Mouse (Mus musculus) ES-E14 (cell line): ENCODE data around the gene Vmn1r197. TPM values are rescaled to one million over a fixed set of nuclear protein-coding genes. Genes with fewer than 3 reads are reported as not detected.
"Not testable (repeated sequence)": the region's sequence is repeated elsewhere in the genome, so short reads cannot be mapped to it uniquely, and the experiment has no call there.

ENCODE experiments used
- DNase-seq: peaks from one replicate; pipeline ENCODE4 v3.0.0-alpha.2; 2013; ENCODE audit warnings: low read depth, low spot score
- H3K27ac ChIP-seq: 2 replicates; pipeline ENCODE4 v1.5.1; 2012; ENCODE audit warnings: low read depth, mild to moderate bottlenecking, low read length, moderate library complexity, mixed read lengths; ENCODE audit not compliant: poor library complexity, insufficient read depth, severe bottlenecking
- H3K36me3 ChIP-seq: 2 replicates; pipeline ENCODE4 v1.6.1; 2012; ENCODE audit warnings: mild to moderate bottlenecking, low read length, moderate library complexity, mixed read lengths; ENCODE audit not compliant: control insufficient read depth, poor library complexity, insufficient read depth, severe bottlenecking
- H3K4me1 ChIP-seq, 2 experiments: fragments of 150-350 bp in 1 of 2; sonication (generic) in 1 of 2; 2 replicates each; pipeline ENCODE4 v1.6.1; 2012; ENCODE audit warnings: low read length in 2 of 2, mild to moderate bottlenecking in 1 of 2, mixed read lengths in 1 of 2; ENCODE audit not compliant: control insufficient read depth in 2 of 2, insufficient read depth in 2 of 2, poor library complexity in 1 of 2
- H3K4me3 ChIP-seq, 2 experiments: fragments of 150-350 bp in 1 of 2; sonication (generic) in 1 of 2; 2 replicates each; pipeline ENCODE4 v1.5.1; 2012; ENCODE audit warnings: low read length in 2 of 2, low read depth in 1 of 2, mild to moderate bottlenecking in 1 of 2, mixed read lengths in 1 of 2; ENCODE audit not compliant: insufficient read depth in 1 of 2, poor library complexity in 1 of 2, severe bottlenecking in 1 of 2
- H3K9ac ChIP-seq: 2 replicates; pipeline ENCODE4 v1.6.1; 2012; ENCODE audit warnings: low read depth, mild to moderate bottlenecking, low read length, mixed read lengths; ENCODE audit not compliant: poor library complexity, insufficient read depth, severe bottlenecking
- H3K9me3 ChIP-seq: fragments of 150-350 bp; sonication (generic); 2 replicates; pipeline ENCODE4 v1.6.1; 2012; ENCODE audit warnings: low read depth, mild to moderate bottlenecking, low read length; ENCODE audit not compliant: control insufficient read depth, insufficient read depth
- CHD2 ChIP-seq: IDR thresholded peaks from 2 replicates; pipeline ENCODE4 v1.6.1; 2014; ENCODE audit warnings: mild to moderate bottlenecking, low read depth, low read length, inconsistent platforms
- HCFC1 ChIP-seq: IDR thresholded peaks from 2 replicates; pipeline ENCODE4 v1.6.1; 2012; ENCODE audit warnings: low read length, inconsistent platforms, borderline replicate concordance; ENCODE audit not compliant: insufficient read depth
- MAFK ChIP-seq: IDR thresholded peaks from 2 replicates; pipeline ENCODE4 v1.6.1; 2014; ENCODE audit warnings: mild to moderate bottlenecking, low read depth, low read length, inconsistent platforms; ENCODE audit not compliant: insufficient read depth
- ZC3H11A ChIP-seq: IDR thresholded peaks from 2 replicates; pipeline ENCODE4 v1.6.1; 2012; ENCODE audit warnings: low read depth, mild to moderate bottlenecking, inconsistent platforms, low read length, borderline replicate concordance
- ZNF384 ChIP-seq: IDR thresholded peaks from 2 replicates; pipeline ENCODE4 v1.6.1; 2012; ENCODE audit warnings: low read depth, low read length, inconsistent platforms
- in situ Hi-C, 2 experiments: fragments of 600-800 bp; cut with MboI; formaldehyde crosslinking; loops; one replicate each; pipeline ENCODE4 v1.15.1; 2025; ENCODE audit warnings: low sequenced_read_pairs in 2 of 2, inconsistent platforms in 1 of 2; ENCODE audit not compliant: unreplicated experiment in 2 of 2
- total RNA-seq: library from RNA; depleted of rRNA; stranded (reverse); fragments of 300-350 nt; gene quantifications from 2 replicates; pipeline ENCODE4 v1.2.3, GENCODE M21; 2012; rRNA removed

Vmn1r197 gene
- total RNA-seq, 1 experiment = not detected

- H3K27ac ChIP-seq = no peak overlapping the region
- H3K4me1 ChIP-seq = no peaks in the 10 kb centered on the region
- no peak for TF ChIP-seq ZNF384
- TF ChIP-seq ZC3H11A = no peak
- TF ChIP-seq MAFK = no peak
- H3K36me3 ChIP-seq = no peaks in the 10 kb centered on the region
- in situ Hi-C loops = no loop called here
- no peaks in the 10 kb centered on the region for H3K9me3 ChIP-seq
- no peak overlapping the region for H3K4me3 ChIP-seq
- DNase-seq = no peak
- no peak overlapping the region for H3K9ac ChIP-seq
Measured at GRCm38 (mm10) chr13:22350813-22351212, 26.4 kb downstream of the Vmn1r197 start.

- TF ChIP-seq CHD2 (no peak), ZC3H11A (no peak), ZNF384 (no peak), MAFK (no peak), HCFC1 (no peak)
- H3K27ac ChIP-seq = no peak within 1 kb of the TSS
- no peak within 1 kb of the TSS for H3K9ac ChIP-seq
- in situ Hi-C loops = no loop called here
- no peaks in the 10 kb centered on the region for H3K4me1 ChIP-seq
- no peak within 1 kb of the TSS for H3K4me3 ChIP-seq
- H3K9me3 ChIP-seq = no peaks in the 10 kb centered on the region
- H3K36me3 ChIP-seq = no peaks in the 10 kb centered on the region
- no peak for DNase-seq
Measured at GRCm38 (mm10) chr13:22379518-22379917, 55.1 kb downstream of the Vmn1r197 start, which contains the start of gene Vmn1r199. Gene Vmn1r199, plus strand, starts transcription at chr13:22379818.

- DNase-seq, in situ Hi-C loops, H3K9ac ChIP-seq, H3K4me1 ChIP-seq, H3K27ac ChIP-seq, H3K9me3 ChIP-seq, H3K36me3 ChIP-seq, H3K4me3 ChIP-seq: not testable (repeated sequence)
Measured at GRCm38 (mm10) chr13:22381128-22381527, 56.7 kb downstream of the Vmn1r197 start.

Other genes starting within 250 kb of the Vmn1r197 start
- gene Vmn1r188, start 240.1 kb upstream of the Vmn1r197 start, total RNA-seq = not detected in 2 replicates
- gene Vmn1r189, start 218.8 kb upstream of the Vmn1r197 start, total RNA-seq = not detected in 2 replicates
- gene Vmn1r191, start 140.6 kb upstream of the Vmn1r197 start, total RNA-seq = not detected in 2 replicates
- not detected in 2 replicates for gene Vmn1r192, start 133.4 kb upstream of the Vmn1r197 start, total RNA-seq
- gene Vmn1r193, start 101.4 kb upstream of the Vmn1r197 start, total RNA-seq = not detected in 2 replicates
- not detected in 2 replicates for gene Vmn1r194, start 80.4 kb upstream of the Vmn1r197 start, total RNA-seq
- gene Vmn1r195, start 54.1 kb upstream of the Vmn1r197 start, total RNA-seq = not detected in 2 replicates
- not detected in 2 replicates for gene Vmn1r196, start 34.7 kb upstream of the Vmn1r197 start, total RNA-seq
- 0.04 TPM in 1 of 2 replicates, not detected in the other for gene Vmn1r198, start 25.8 kb downstream of the Vmn1r197 start, total RNA-seq
- not detected in 2 replicates for gene Vmn1r199, start 55.2 kb downstream of the Vmn1r197 start, total RNA-seq
- not detected in 2 replicates for gene Vmn1r200, start 65.8 kb downstream of the Vmn1r197 start, total RNA-seq
- not detected in 2 replicates for gene Vmn1r201, start 147.3 kb downstream of the Vmn1r197 start, total RNA-seq
- gene Vmn1r202, start 180.8 kb downstream of the Vmn1r197 start, total RNA-seq = not detected in 2 replicates
- not detected in 2 replicates for gene Vmn1r203, start 193.5 kb downstream of the Vmn1r197 start, total RNA-seq
- gene Vmn1r204, start 228.6 kb downstream of the Vmn1r197 start, total RNA-seq = not detected in 2 replicates